Mouse (Mus musculus) limb, embryonic 10.5 days (tissue): ENCODE data around the gene Gm26661. TPM values are rescaled to one million over a fixed set of nuclear protein-coding genes. Genes with fewer than 3 reads are reported as not detected.

Source experiments
- DNase-seq: peaks from one replicate; pipeline ENCODE4 v3.0.0-alpha.2; 2017; ENCODE audit warnings: low spot score
- H3K27ac ChIP-seq: fragments of 300-500 bp; sonication (generic); 2 replicates; pipeline ENCODE4 v1.5.1; 2016; ENCODE audit warnings: mild to moderate bottlenecking
- H3K27me3 ChIP-seq: fragments of 300-500 bp; sonication (generic); 2 replicates; pipeline ENCODE4 v1.6.1; 2016; ENCODE audit warnings: low read depth, mild to moderate bottlenecking; ENCODE audit not compliant: poor library complexity, severe bottlenecking
- H3K36me3 ChIP-seq: fragments of 300-500 bp; sonication (generic); 2 replicates; pipeline ENCODE4 v1.6.1; 2016; ENCODE audit warnings: mild to moderate bottlenecking, moderate library complexity
- H3K4me1 ChIP-seq: fragments of 300-500 bp; sonication (generic); 2 replicates; pipeline ENCODE4 v1.6.1; 2016
- H3K4me3 ChIP-seq: fragments of 300-500 bp; sonication (generic); 2 replicates; pipeline ENCODE4 v1.5.1; 2016; ENCODE audit warnings: mild to moderate bottlenecking, moderate library complexity
- H3K9me3 ChIP-seq: fragments of 300-500 bp; sonication (generic); replicated peaks from 2 replicates; pipeline ENCODE4 v1.6.1; 2016; ENCODE audit warnings: mild to moderate bottlenecking
- WGBS: fragments of 180-500 bp; shearing (Covaris S2); methylation state at CpG from one replicate; pipeline ENCODE4 v1.1.7; 2016; 5-methylcytosine and 5-hydroxymethylcytosine counted together
- polyA plus RNA-seq: library from polyadenylated mRNA; unstranded; fragments of >200 nt; fragmentation: Nextera tagmentation; extraction: Ambion mirVana; gene quantifications from 2 replicates; pipeline ENCODE4 v1.2.1, GENCODE M21; 2016

Gene Gm26661
- polyA plus RNA-seq, 1 experiment from 2014 or later, result not detected

- Histone ChIP-seq H3K27ac (peak overlapping the region; percentile 82), H3K36me3 (peaks cover 3% of the 10 kb centered on the region; the same call in 1 of the 2 replicates), H3K4me1 (peaks cover 60% of the 10 kb centered on the region), H3K27me3 (no peaks in the 10 kb centered on the region), H3K9me3 (no peaks in the 10 kb centered on the region), H3K4me3 (no peak overlapping the region)
- no peak for DNase-seq
- WGBS, result 64% methylated on average over 10 of the region's 10 CpGs
These were observed 35.0 kb downstream of the Gm26661 start for GRCm38 (mm10) chr14:7826151-7826937.

- 72% methylated on average over 2 of the region's 2 CpGs for WGBS
- H3K9me3 ChIP-seq, result no peaks in the 10 kb centered on the region
- H3K4me3 ChIP-seq, result no peak overlapping the region
- DNase-seq, result no peak
- H3K27ac ChIP-seq, result no peak overlapping the region
- H3K36me3 ChIP-seq, result peaks cover 3% of the 10 kb centered on the region; the same call in 1 of the 2 replicates
- no peaks in the 10 kb centered on the region for H3K27me3 ChIP-seq
- H3K4me1 ChIP-seq, result peaks cover 58% of the 10 kb centered on the region
These were observed 37.8 kb downstream of the Gm26661 start for GRCm38 (mm10) chr14:7829181-7829580.

GRCm38 (mm10) chr14:7831770-7832439, 40.5 kb downstream of the Gm26661 start:
- no peak overlapping the region; the same call in 1 of the 2 replicates for H3K27ac ChIP-seq
- no peak overlapping the region for H3K4me3 ChIP-seq
- peaks cover 3% of the 10 kb centered on the region; the same call in 1 of the 2 replicates for H3K36me3 ChIP-seq
- no peak for DNase-seq
- H3K4me1 ChIP-seq, result peaks cover 31% of the 10 kb centered on the region
- H3K9me3 ChIP-seq, result no peaks in the 10 kb centered on the region
- 44% methylated on average over 1 of the region's 1 CpGs for WGBS
- no peaks in the 10 kb centered on the region for H3K27me3 ChIP-seq

- Histone ChIP-seq H3K27ac (no peak overlapping the region; the same call in 1 of the 2 replicates), H3K36me3 (peaks cover 3% of the 10 kb centered on the region; the same call in 1 of the 2 replicates), H3K27me3 (no peaks in the 10 kb centered on the region), H3K4me1 (peaks cover 26% of the 10 kb centered on the region), H3K9me3 (no peaks in the 10 kb centered on the region), H3K4me3 (no peak overlapping the region)
- no peak for DNase-seq
- WGBS, result 96% methylated on average over 5 of the region's 5 CpGs
These were observed 41.0 kb downstream of the Gm26661 start for GRCm38 (mm10) chr14:7832440-7832783.

DNA sequence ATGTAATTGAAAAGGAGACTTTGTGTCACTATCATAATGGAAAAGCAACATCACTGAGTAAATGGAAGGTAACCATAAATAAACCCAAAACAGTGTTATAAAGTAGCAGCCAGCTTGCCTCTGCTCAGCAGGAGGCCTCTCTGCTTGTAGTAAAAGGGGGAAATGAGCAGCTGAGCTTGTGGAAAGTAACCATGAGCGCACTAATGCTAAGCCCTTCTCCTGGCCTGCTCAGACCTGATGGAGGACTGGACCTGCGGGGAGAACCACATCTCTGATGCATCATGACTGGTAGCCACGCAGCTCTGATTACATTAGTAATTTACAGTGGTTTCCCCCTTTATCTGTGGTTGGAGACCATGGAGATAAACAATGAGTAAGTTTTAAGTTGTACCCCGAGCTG, 42.1 kb downstream of the Gm26661 start:
- Histone ChIP-seq H3K27ac (peak overlapping the region; percentile 30; the same call in 1 of the 2 replicates), H3K36me3 (peaks cover 3% of the 10 kb centered on the region; the same call in 1 of the 2 replicates), H3K9me3 (no peaks in the 10 kb centered on the region), H3K4me3 (no peak overlapping the region), H3K4me1 (peaks cover 26% of the 10 kb centered on the region), H3K27me3 (no peaks in the 10 kb centered on the region)
- DNase-seq, result no peak
- WGBS, result 67% methylated on average over 4 of the region's 4 CpGs

- whole genome bisulfite sequencing, result 88% methylated on average over 5 of the region's 5 CpGs
- H3K4me3 ChIP-seq, result no peak overlapping the region
- H3K27ac ChIP-seq, result no peak overlapping the region
- no peaks in the 10 kb centered on the region for H3K27me3 ChIP-seq
- H3K9me3 ChIP-seq, result no peaks in the 10 kb centered on the region
- DNase-seq, result no peak
- peaks cover 35% of the 10 kb centered on the region for H3K4me1 ChIP-seq
- H3K36me3 ChIP-seq, result peaks cover 7% of the 10 kb centered on the region; the same call in 1 of the 2 replicates
These were observed 47.2 kb downstream of the Gm26661 start for GRCm38 (mm10) chr14:7838564-7839089.

DNA sequence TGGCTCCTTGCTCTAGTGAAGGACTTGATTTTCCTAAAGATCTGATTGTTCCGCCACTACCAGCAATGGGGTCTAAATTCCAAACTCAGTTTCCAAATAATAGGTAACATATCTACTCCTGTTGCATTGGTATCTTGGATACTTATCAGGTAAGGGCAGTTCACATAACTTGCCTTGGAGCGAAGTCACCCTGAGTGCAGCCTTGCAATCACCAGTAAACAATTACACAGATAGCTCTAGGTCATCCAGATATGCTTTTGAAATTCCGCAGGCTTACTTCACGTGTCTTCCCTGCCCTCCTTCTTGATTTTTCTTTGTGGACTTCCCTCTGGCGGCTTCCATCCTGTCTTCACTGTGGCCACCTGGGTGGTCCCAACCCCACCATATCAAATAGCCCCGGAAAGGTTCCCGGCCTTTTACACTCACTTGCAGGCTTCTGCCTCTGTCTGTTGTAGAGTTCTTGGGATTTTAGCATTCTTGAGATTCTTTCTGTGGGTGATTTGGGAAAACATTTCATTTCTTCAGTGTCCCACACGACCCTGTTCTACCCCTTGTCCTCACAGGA, 48.6 kb downstream of the Gm26661 start:
- no peak overlapping the region for H3K27ac ChIP-seq
- H3K27me3 ChIP-seq, result no peaks in the 10 kb centered on the region
- no peak for DNase-seq
- H3K36me3 ChIP-seq, result peaks cover 7% of the 10 kb centered on the region; the same call in 1 of the 2 replicates
- no peak overlapping the region for H3K4me3 ChIP-seq
- no peaks in the 10 kb centered on the region for H3K9me3 ChIP-seq
- WGBS, result 51% methylated on average over 8 of the region's 8 CpGs
- H3K4me1 ChIP-seq, result peaks cover 44% of the 10 kb centered on the region

Other genes with a start within 250 kb of the Gm26661 start
- 0.30 and 0.99 TPM in 2 replicates for gene Gm3558, start 223.0 kb upstream of the Gm26661 start, polyA plus RNA-seq
- not detected in 2 replicates for gene Gm10338, start 196.0 kb upstream of the Gm26661 start, polyA plus RNA-seq
- gene Gm10128, start 147.6 kb upstream of the Gm26661 start, polyA plus RNA-seq, result not detected in 2 replicates
- 18.7 and 31.3 TPM in 2 replicates for gene Flnb, start 26.4 kb downstream of the Gm26661 start, polyA plus RNA-seq
- not detected in 2 replicates for gene Gm45521, start 165.7 kb downstream of the Gm26661 start, polyA plus RNA-seq
- gene Dnase1l3, start 203.0 kb downstream of the Gm26661 start, polyA plus RNA-seq, result not detected in 2 replicates
- 13.8 and 20.9 TPM in 2 replicates for gene Abhd6, start 211.3 kb downstream of the Gm26661 start, polyA plus RNA-seq